Mouse (Mus musculus) midbrain, embryonic 14.5 days (tissue): ENCODE measurements around the gene Zfp874b. TPM values are rescaled to one million over a fixed set of nuclear protein-coding genes. Genes with fewer than 3 reads are reported as not detected.
"Not testable (repeated sequence)": the region's sequence is repeated elsewhere in the genome, so short reads cannot be mapped to it uniquely, and the experiment has no call there.

Experiments
- ATAC-seq: fragments of 200-750 bp; cut with Nextera tagmentation; 2 replicates; pipeline ENCODE4 v1.8.0; 2017; ENCODE audit warnings: moderate number of reproducible peaks, moderate library complexity; ENCODE audit not compliant: low FRiP score, low TSS enrichment
- DNase-seq: peaks from one replicate; pipeline ENCODE4 v3.0.0-alpha.2; 2015
- H3K27ac ChIP-seq: fragments of 300-500 bp; sonication (generic); replicated peaks from 2 replicates; pipeline ENCODE4 v1.5.1; 2014; ENCODE audit warnings: mild to moderate bottlenecking, low read depth, low read length, moderate library complexity
- H3K27me3 ChIP-seq: fragments of 300-500 bp; sonication (generic); 2 replicates; pipeline ENCODE4 v1.6.1; 2014; ENCODE audit warnings: low read length, control low read depth, mixed read lengths; ENCODE audit not compliant: control insufficient read depth, insufficient read depth
- H3K36me3 ChIP-seq: fragments of 300-500 bp; sonication (generic); 2 replicates; pipeline ENCODE4 v1.6.1; 2014; ENCODE audit warnings: low read length, control low read depth; ENCODE audit not compliant: control insufficient read depth, insufficient read depth
- H3K4me1 ChIP-seq: fragments of 300-500 bp; sonication (generic); 2 replicates; pipeline ENCODE4 v1.6.1; 2014; ENCODE audit warnings: mild to moderate bottlenecking, antibody characterized with exemption, low read length, control low read depth; ENCODE audit not compliant: control insufficient read depth, insufficient read depth
- H3K4me2 ChIP-seq: fragments of 300-500 bp; sonication (generic); 2 replicates; pipeline ENCODE4 v1.6.1; 2014; ENCODE audit warnings: mild to moderate bottlenecking, low read length, moderate library complexity
- H3K4me3 ChIP-seq: fragments of 300-500 bp; sonication (generic); replicated peaks from 2 replicates; pipeline ENCODE4 v1.5.1; 2014; ENCODE audit warnings: low read depth, low read length
- H3K9ac ChIP-seq: fragments of 300-500 bp; sonication (generic); replicated peaks from 2 replicates; pipeline ENCODE4 v1.6.1; 2014; ENCODE audit warnings: mild to moderate bottlenecking, low read length, moderate library complexity
- H3K9me3 ChIP-seq: fragments of 300-500 bp; sonication (generic); 2 replicates; pipeline ENCODE4 v1.6.1; 2016; ENCODE audit warnings: low read length, control low read depth, mixed read lengths; ENCODE audit not compliant: control insufficient read depth
- WGBS: fragments of 180-500 bp; shearing (Covaris S2); extraction: QIAGEN DNeasy Blood & Tissue Kit; methylation state at CpG from one replicate; pipeline ENCODE4 v1.1.7; 2014; 5-methylcytosine and 5-hydroxymethylcytosine counted together
- polyA plus RNA-seq: library from polyadenylated mRNA; unstranded; fragments of >200 nt; fragmentation: Nextera tagmentation; extraction: Ambion mirVana; gene quantifications from 2 replicates; pipeline ENCODE4 v1.2.1, GENCODE M21; 2014

Zfp874b gene
- polyA plus RNA-seq, 1 experiment from 2014 or later: 2.7 TPM

DNA sequence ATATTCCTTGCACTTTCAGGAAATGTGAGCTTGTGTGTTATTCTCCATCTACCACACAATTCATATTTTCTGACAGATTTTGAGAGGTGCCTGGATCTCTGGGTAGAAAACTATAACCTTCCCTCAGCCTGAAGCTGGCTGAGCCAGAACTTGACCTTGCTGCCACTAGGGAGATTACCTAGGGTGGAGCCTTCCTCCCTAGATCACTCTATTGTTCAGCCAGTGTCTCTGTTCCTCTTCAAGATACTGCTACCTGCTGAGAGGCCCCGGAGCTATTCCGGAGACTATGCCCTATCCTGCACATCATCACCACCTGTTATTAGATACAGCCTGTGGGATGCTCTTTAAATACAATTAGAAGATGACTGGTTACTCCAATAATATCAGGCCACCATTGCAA is 61.5 kb downstream of the Zfp874b start:
- WGBS: 82% methylated on average over 2 of the region's 2 CpGs
- not testable (repeated sequence) for H3K27ac ChIP-seq, DNase-seq, H3K4me3 ChIP-seq, ATAC-seq, H3K9me3 ChIP-seq, H3K36me3 ChIP-seq, H3K4me2 ChIP-seq, H3K9ac ChIP-seq, H3K4me1 ChIP-seq, H3K27me3 ChIP-seq

Other genes with a start within 250 kb of the Zfp874b start
- 7.0 and 8.3 TPM in 2 replicates for gene Zfp458, start 205.8 kb downstream of the Zfp874b start, polyA plus RNA-seq
- 0.76 and 0.92 TPM in 2 replicates for gene Zfp457, start 177.8 kb downstream of the Zfp874b start, polyA plus RNA-seq
- gene Zfp595, start 151.7 kb downstream of the Zfp874b start, polyA plus RNA-seq: 2.1 TPM in 2 replicates
- gene Gm28044, start 123.7 kb downstream of the Zfp874b start, polyA plus RNA-seq: not detected in 2 replicates
- 0.65 and 0.82 TPM in 2 replicates for gene Zfp953, start 123.7 kb downstream of the Zfp874b start, polyA plus RNA-seq
- gene Gm28041, start 108.5 kb downstream of the Zfp874b start, polyA plus RNA-seq: 0.38 TPM in 1 of 2 replicates, not detected in the other
- gene Zfp456, start 108.4 kb downstream of the Zfp874b start, polyA plus RNA-seq: 0.78 and 0.93 TPM in 2 replicates
- gene Zfp429, start 84.4 kb downstream of the Zfp874b start, polyA plus RNA-seq: 2.7 and 3.6 TPM in 2 replicates
- 0.72 TPM in 2 replicates for gene Zfp459, start 62.8 kb downstream of the Zfp874b start, polyA plus RNA-seq
- gene Zfp874a, start 32.6 kb downstream of the Zfp874b start, polyA plus RNA-seq: 6.0 and 7.6 TPM in 2 replicates
- gene Zfp58, start 16.3 kb upstream of the Zfp874b start, polyA plus RNA-seq: 10.1 and 15.5 TPM in 2 replicates
- gene Gm26965, start 41.9 kb upstream of the Zfp874b start, polyA plus RNA-seq: 0.42 TPM in 1 of 2 replicates, not detected in the other
- 39.9 and 45.3 TPM in 2 replicates for gene Zfp87, start 41.9 kb upstream of the Zfp874b start, polyA plus RNA-seq
- 18.1 and 22.0 TPM in 2 replicates for gene Zfp748, start 69.6 kb upstream of the Zfp874b start, polyA plus RNA-seq
- gene Zfp729b, start 125.4 kb upstream of the Zfp874b start, polyA plus RNA-seq: 4.8 and 6.6 TPM in 2 replicates
- not detected in 2 replicates for gene Gm49345, start 153.5 kb upstream of the Zfp874b start, polyA plus RNA-seq
- 4.1 and 4.3 TPM in 2 replicates for gene Zfp729a, start 153.5 kb upstream of the Zfp874b start, polyA plus RNA-seq
- 13.9 and 15.9 TPM in 2 replicates for gene Zfp738, start 202.8 kb upstream of the Zfp874b start, polyA plus RNA-seq
- gene Zfp65, start 244.9 kb upstream of the Zfp874b start, polyA plus RNA-seq: 5.4 and 6.7 TPM in 2 replicates